Mouse (Mus musculus) heart, adult 2 months (tissue): ENCODE data around the gene Prkaca.

Source experiments
- CTCF ChIP-seq: fragments of 200-600 bp; IDR thresholded peaks from 2 replicates; pipeline ENCODE4 v1.8.1; 2022; ENCODE audit warnings: antibody characterized with exemption, mild to moderate bottlenecking, moderate library complexity
- POLR2A ChIP-seq: fragments of 200-500 bp; IDR thresholded peaks from 2 replicates; pipeline ENCODE4 v1.6.1; 2011; ENCODE audit warnings: mild to moderate bottlenecking, low read depth, low read length, control low read depth; ENCODE audit not compliant: insufficient read depth

- TF ChIP-seq CTCF (no peak), POLR2A (no peak)
These were observed 30.3 kb upstream of the Prkaca start for GRCm38 (mm10) chr8:83942446-83942845.
